Mouse (Mus musculus): Measurements from ENCODE around the gene Trnt1. TPM values are rescaled to one million over a fixed set of nuclear protein-coding genes. Genes with fewer than 3 reads are reported as not detected.

The Trnt1 gene
- total and polyA plus RNA-seq, 2 experiments from 2014 or later: 9.1 to 40.6 TPM

GRCm38 (mm10) chr6:106791429-106791828 lies 22.5 kb downstream of the Trnt1 start:
- DNase-seq (ENCODE audit: low spot score) (no peak), ATAC-seq (ENCODE audit: insufficient read depth, low read depth) (no peak)
- WGBS: 89% methylated on average over 8 of the region's 8 CpGs
- Histone ChIP-seq H3K4me2 (ENCODE audit: low read depth, low read length) (no peak overlapping the region), H3K4me1 (ENCODE audit: control insufficient read depth, insufficient read depth) (no peaks in the 10 kb centered on the region), H3K27ac (ENCODE audit: low read depth) (no peak overlapping the region), H3K36me3 (replicated peaks; ENCODE audit: control insufficient read depth, insufficient read depth, low read length) (peaks cover 63% of the 10 kb centered on the region), H3K4me3 (ENCODE audit: low read depth, low read length) (no peak overlapping the region), H3K9me3 (replicated peaks; ENCODE audit: control insufficient read depth, low read length) (no peaks in the 10 kb centered on the region), H3K27me3 (ENCODE audit: control insufficient read depth, insufficient read depth, low read length) (no peaks in the 10 kb centered on the region), H3K9ac (replicated peaks; ENCODE audit: low read depth, low read length) (no peak overlapping the region)
- TF ChIP-seq EP300 (IDR thresholded peaks at IDR 0.05; ENCODE audit: low read depth): no peak
- TF ChIP-seq CTCF (IDR thresholded peaks at IDR 0.05; ENCODE audit: low read depth): no peak

- no peaks in the 10 kb centered on the region for H3K27me3 ChIP-seq (ENCODE audit: control insufficient read depth, insufficient read depth, low read length)
- no peak overlapping the region for H3K9ac ChIP-seq (replicated peaks; ENCODE audit: low read depth, low read length)
- H3K27ac ChIP-seq (ENCODE audit: low read depth): no peak overlapping the region
- DNase-seq (ENCODE audit: low spot score) (no peak), ATAC-seq (ENCODE audit: insufficient read depth, low read depth) (no peak)
- H3K4me2 ChIP-seq (ENCODE audit: low read depth, low read length): no peak overlapping the region
- TF ChIP-seq EP300 (IDR thresholded peaks at IDR 0.05; ENCODE audit: low read depth) (no peak), CTCF (IDR thresholded peaks at IDR 0.05; ENCODE audit: low read depth) (no peak)
- no peak overlapping the region for H3K4me3 ChIP-seq (ENCODE audit: low read depth, low read length)
- no peaks in the 10 kb centered on the region for H3K4me1 ChIP-seq (ENCODE audit: control insufficient read depth, insufficient read depth)
- 81% methylated on average over 5 of the region's 5 CpGs for WGBS
- H3K9me3 ChIP-seq (replicated peaks; ENCODE audit: control insufficient read depth, low read length): no peaks in the 10 kb centered on the region
- H3K36me3 ChIP-seq (replicated peaks; ENCODE audit: control insufficient read depth, insufficient read depth, low read length): peaks cover 54% of the 10 kb centered on the region
These were observed 23.6 kb downstream of the Trnt1 start for GRCm38 (mm10) chr6:106792486-106792885.

GRCm38 (mm10) chr6:106793088-106793487 lies 24.2 kb downstream of the Trnt1 start:
- H3K4me3 ChIP-seq (ENCODE audit: low read depth, low read length): no peak overlapping the region
- no peak for TF ChIP-seq CTCF (IDR thresholded peaks at IDR 0.05; ENCODE audit: low read depth)
- TF ChIP-seq EP300 (IDR thresholded peaks at IDR 0.05; ENCODE audit: low read depth): no peak
- 87% methylated on average over 7 of the region's 7 CpGs for WGBS
- H3K9me3 ChIP-seq (replicated peaks; ENCODE audit: control insufficient read depth, low read length): no peaks in the 10 kb centered on the region
- DNase-seq (ENCODE audit: low spot score) (no peak), ATAC-seq (ENCODE audit: insufficient read depth, low read depth) (no peak)
- no peak overlapping the region for H3K4me2 ChIP-seq (ENCODE audit: low read depth, low read length)
- H3K36me3 ChIP-seq (replicated peaks; ENCODE audit: control insufficient read depth, insufficient read depth, low read length): peaks cover 53% of the 10 kb centered on the region
- H3K9ac ChIP-seq (replicated peaks; ENCODE audit: low read depth, low read length): no peak overlapping the region
- no peaks in the 10 kb centered on the region for H3K4me1 ChIP-seq (ENCODE audit: control insufficient read depth, insufficient read depth)
- H3K27me3 ChIP-seq (ENCODE audit: control insufficient read depth, insufficient read depth, low read length): no peaks in the 10 kb centered on the region
- no peak overlapping the region for H3K27ac ChIP-seq (ENCODE audit: low read depth)

- TF ChIP-seq EP300 (IDR thresholded peaks at IDR 0.05; ENCODE audit: low read depth) (no peak), CTCF (IDR thresholded peaks at IDR 0.05; ENCODE audit: low read depth) (no peak)
- Histone ChIP-seq H3K9ac (replicated peaks; ENCODE audit: low read depth, low read length) (no peak overlapping the region), H3K27me3 (ENCODE audit: control insufficient read depth, insufficient read depth, low read length) (no peaks in the 10 kb centered on the region), H3K9me3 (replicated peaks; ENCODE audit: control insufficient read depth, low read length) (no peaks in the 10 kb centered on the region), H3K36me3 (replicated peaks; ENCODE audit: control insufficient read depth, insufficient read depth, low read length) (peaks cover 47% of the 10 kb centered on the region), H3K4me1 (ENCODE audit: control insufficient read depth, insufficient read depth) (peaks cover 5% of the 10 kb centered on the region), H3K27ac (ENCODE audit: low read depth) (no peak overlapping the region), H3K4me2 (ENCODE audit: low read depth, low read length) (no peak overlapping the region), H3K4me3 (ENCODE audit: low read depth, low read length) (no peak overlapping the region)
- WGBS: 91% methylated on average over 10 of the region's 10 CpGs
- DNase-seq (ENCODE audit: low spot score): no peak
- ATAC-seq (ENCODE audit: insufficient read depth, low read depth): no peak
These were observed 24.7 kb downstream of the Trnt1 start for GRCm38 (mm10) chr6:106793621-106794020.

GRCm38 (mm10) chr6:106794094-106794814 lies 25.3 kb downstream of the Trnt1 start:
- no peak for ATAC-seq (ENCODE audit: insufficient read depth, low read depth)
- H3K4me1 ChIP-seq (ENCODE audit: control insufficient read depth, insufficient read depth): peaks cover 11% of the 10 kb centered on the region
- DNase-seq (ENCODE audit: low spot score): no peak
- no peaks in the 10 kb centered on the region for H3K27me3 ChIP-seq (ENCODE audit: control insufficient read depth, insufficient read depth, low read length)
- 77% methylated on average over 13 of the region's 13 CpGs for WGBS
- H3K9me3 ChIP-seq (replicated peaks; ENCODE audit: control insufficient read depth, low read length): no peaks in the 10 kb centered on the region
- TF ChIP-seq EP300 (IDR thresholded peaks at IDR 0.05; ENCODE audit: low read depth) (no peak), CTCF (IDR thresholded peaks at IDR 0.05; ENCODE audit: low read depth) (no peak)
- peaks cover 47% of the 10 kb centered on the region for H3K36me3 ChIP-seq (replicated peaks; ENCODE audit: control insufficient read depth, insufficient read depth, low read length)
- no peak overlapping the region for H3K4me2 ChIP-seq (ENCODE audit: low read depth, low read length)
- H3K27ac ChIP-seq (ENCODE audit: low read depth): no peak overlapping the region
- H3K9ac ChIP-seq (replicated peaks; ENCODE audit: low read depth, low read length): no peak overlapping the region
- no peak overlapping the region for H3K4me3 ChIP-seq (ENCODE audit: low read depth, low read length)
